Mouse (Mus musculus) liver, embryonic 14.5 days (tissue): ENCODE results near the gene 4930467E23Rik.
"Not testable (repeated sequence)": the region's sequence is repeated elsewhere in the genome, so short reads cannot be mapped to it uniquely, and the experiment has no call there.

ENCODE experiments used
- CTCF ChIP-seq: IDR thresholded peaks from 2 replicates; pipeline ENCODE4 v1.5.1; 2016; ENCODE audit warnings: antibody characterized with exemption, low read depth, control low read depth
- EP300 ChIP-seq: IDR thresholded peaks from 2 replicates; pipeline ENCODE4 v1.6.1; 2016; ENCODE audit warnings: antibody characterized with exemption, low read depth

GRCm38 (mm10) chr8:19689745-19690144 is 39.6 kb upstream of the 4930467E23Rik start:
- TF ChIP-seq CTCF, EP300: not testable (repeated sequence)
